In genomic region chr5:82966180-82966579, GRCm38 (mm10) we compare ENCODE assay signal across 10 mouse cellular contexts.
DNase-seq lines count a peak whose midpoint lies in the region; ATAC-seq lines count a peak whose summit lies in the region.
"Had no signal": no experiment of that assay in that cellular context is flagged by ENCODE, and none has a peak within 500 bp of the region (broad histone marks: within the 10 kb centered on the region; RNA-seq: fewer than 3 reads in every experiment).

No protein-coding gene starts in this region.

- H3K27ac ChIP-seq in lung, embryonic 15.5 days, result no peak overlapping the region
- H3K27ac ChIP-seq in liver, embryonic 11.5 days (ENCODE audit: low read depth, low read length), result no peak overlapping the region
- H3K27ac ChIP-seq: embryonic facial prominence, embryonic 12.5 days; left cerebral cortex, adult 2 months had no signal

- peak; percentile 85; the same call in 1 of the 2 replicates for ATAC-seq in lung, embryonic 15.5 days (ENCODE audit: borderline replicate concordance, extremely low read depth, low FRiP score, low TSS enrichment)
- ATAC-seq in liver, embryonic 11.5 days (replicated peaks; ENCODE audit: low FRiP score), result no peak

- H3K4me2 ChIP-seq in lung, embryonic 15.5 days, result no peak overlapping the region
- no peak overlapping the region for H3K4me2 ChIP-seq in liver, embryonic 11.5 days
- H3K4me2 ChIP-seq: embryonic facial prominence, embryonic 12.5 days had no signal

- no peaks in the 10 kb centered on the region for H3K36me3 ChIP-seq in lung, embryonic 15.5 days
- H3K36me3 ChIP-seq in liver, embryonic 11.5 days (ENCODE audit: control insufficient read depth, insufficient read depth, low read length), result no peaks in the 10 kb centered on the region
- H3K36me3 ChIP-seq: embryonic facial prominence, embryonic 12.5 days had no signal

- no peaks in the 10 kb centered on the region for H3K4me1 ChIP-seq in lung, embryonic 15.5 days
- H3K4me1 ChIP-seq in liver, embryonic 11.5 days (replicated peaks; ENCODE audit: control insufficient read depth, insufficient read depth, low read length), result no peaks in the 10 kb centered on the region
- H3K4me1 ChIP-seq: embryonic facial prominence, embryonic 12.5 days had no signal

- no peaks in the 10 kb centered on the region for H3K9me3 ChIP-seq in lung, embryonic 15.5 days
- H3K9me3 ChIP-seq in liver, embryonic 11.5 days (ENCODE audit: control insufficient read depth, low read length), result no peaks in the 10 kb centered on the region
- H3K9me3 ChIP-seq: embryonic facial prominence, embryonic 12.5 days had no signal

- H3K27me3 ChIP-seq in lung, embryonic 15.5 days, result no peaks in the 10 kb centered on the region
- H3K27me3 ChIP-seq in liver, embryonic 11.5 days (replicated peaks; ENCODE audit: control insufficient read depth, insufficient read depth, low read length), result no peaks in the 10 kb centered on the region
- H3K27me3 ChIP-seq: embryonic facial prominence, embryonic 12.5 days had no signal

- intact Hi-C loops in heart, postnatal 25 days (cut with DNase I), result no loop called here

- no peak overlapping the region for H3K9ac ChIP-seq in lung, embryonic 15.5 days
- H3K9ac ChIP-seq in liver, embryonic 11.5 days (ENCODE audit: low read depth, low read length), result no peak overlapping the region
- H3K9ac ChIP-seq: embryonic facial prominence, embryonic 12.5 days had no signal

- peak; percentile 11 to 43 for DNase-seq in left cerebral cortex, adult 18-20 months (ENCODE audit: low spot score in 2 of 2)
- DNase-seq in left cerebral cortex, adult 11 months (ENCODE audit: low spot score), result no peak
- peak; percentile 81 to 91 for DNase-seq in cerebellum, postnatal 14 days
- peak; percentile 29 for DNase-seq in heart, postnatal 25 days (ENCODE audit: low spot score)
- no peak for DNase-seq in kidney, postnatal 14 days
- no peak for DNase-seq in liver, embryonic 11.5 days (ENCODE audit: low spot score)
- DNase-seq in T-cell, adult 2 months (ENCODE audit: low spot score), result no peak

- WGBS in lung, embryonic 15.5 days, result 28% methylated on average over 5 of the region's 5 CpGs
- 76% methylated on average over 5 of the region's 5 CpGs for WGBS in liver, embryonic 11.5 days

- no peak overlapping the region for H3K4me3 ChIP-seq in lung, embryonic 15.5 days
- H3K4me3 ChIP-seq in liver, embryonic 11.5 days (ENCODE audit: low read depth, low read length), result no peak overlapping the region
- H3K4me3 ChIP-seq: embryonic facial prominence, embryonic 12.5 days; left cerebral cortex, adult 2 months had no signal

Comparison
In these comparisons a context has a peak if more than half of its experiments do, and no peak if none do; other contexts are left out.
1. DNase-seq: peak in left cerebral cortex, adult 18-20 months (2 of 2), cerebellum, postnatal 14 days (2 of 2) and heart, postnatal 25 days (single experiment); none in left cerebral cortex, adult 11 months (single experiment), kidney, postnatal 14 days (single experiment), liver, embryonic 11.5 days (single experiment) and T-cell, adult 2 months (single experiment).